Mouse (Mus musculus): Measurements from ENCODE around the gene Rer1. TPM values are rescaled to one million over a fixed set of nuclear protein-coding genes. Genes with fewer than 3 reads are reported as not detected.

Rer1 gene
- polyA plus RNA-seq, 1 experiment = 125 TPM

GRCm38 (mm10) chr4:155024170-155025010 is 61.8 kb downstream of the Rer1 start:
- H3K79me2 ChIP-seq (ENCODE audit: control insufficient read depth, insufficient read depth) = no peaks in the 10 kb centered on the region
- H3K36me3 ChIP-seq (ENCODE audit: control insufficient read depth, insufficient read depth) = no peaks in the 10 kb centered on the region
- no peak overlapping the region for H3K4me3 ChIP-seq (ENCODE audit: insufficient read depth, poor library complexity, severe bottlenecking)
- no peaks in the 10 kb centered on the region for H3K79me3 ChIP-seq (ENCODE audit: low read depth)
- H3K27me3 ChIP-seq (ENCODE audit: control insufficient read depth, insufficient read depth, insufficient read length) = peaks cover 66% of the 10 kb centered on the region
- TF ChIP-seq USF1 (IDR thresholded peaks at IDR 0.05; ENCODE audit: low read depth) (no peak), CTCF (IDR thresholded peaks at IDR 0.05; ENCODE audit: control insufficient read depth, insufficient read depth, insufficient read length) (no peak), MAX (IDR thresholded peaks at IDR 0.05) (no peak), MYOD1 (IDR thresholded peaks at IDR 0.05; ENCODE audit: control insufficient read depth, insufficient read length, low read depth) (no peak), MYOG (IDR thresholded peaks at IDR 0.05; ENCODE audit: control insufficient read depth, extremely low read depth, insufficient read length) (no peak), FOSL1 (IDR thresholded peaks at IDR 0.05; ENCODE audit: insufficient read depth, low read length, poor library complexity, severe bottlenecking) (no peak), CEBPB (IDR thresholded peaks at IDR 0.05; ENCODE audit: low read depth) (no peak)
- H3ac ChIP-seq (ENCODE audit: control insufficient read depth, insufficient read length, low read depth) = no peak overlapping the region

Other genes with a start within 250 kb of the Rer1 start
- gene Ttc34, start 248.9 kb downstream of the Rer1 start, polyA plus RNA-seq (2012; fragmentation: generic; extraction: Trizol) = not detected
- 0.04 TPM for gene Mmel1, start 216.8 kb downstream of the Rer1 start, polyA plus RNA-seq (2012; fragmentation: generic; extraction: Trizol)
- 1.9 TPM for gene Fam213b, start 187.2 kb downstream of the Rer1 start, polyA plus RNA-seq (2012; fragmentation: generic; extraction: Trizol)
- 0.02 TPM for gene Tnfrsf14, start 157.8 kb downstream of the Rer1 start, polyA plus RNA-seq (2012; fragmentation: generic; extraction: Trizol)
- gene Hes5, start 125.5 kb downstream of the Rer1 start, polyA plus RNA-seq (2012; fragmentation: generic; extraction: Trizol) = not detected
- gene Pank4, start 122.3 kb downstream of the Rer1 start, polyA plus RNA-seq (2012; fragmentation: generic; extraction: Trizol) = 22.2 TPM
- 0.11 TPM for gene Plch2, start 29.6 kb downstream of the Rer1 start, polyA plus RNA-seq (2012; fragmentation: generic; extraction: Trizol)
- gene Pex10, start 19.4 kb downstream of the Rer1 start, polyA plus RNA-seq (2012; fragmentation: generic; extraction: Trizol) = 11.2 TPM
- gene Morn1, start 195 bp upstream of the Rer1 start, polyA plus RNA-seq (2012; fragmentation: generic; extraction: Trizol) = 1.2 TPM
- 45.2 TPM for gene Ski, start 136.2 kb upstream of the Rer1 start, polyA plus RNA-seq (2012; fragmentation: generic; extraction: Trizol)
- gene Faap20, start 163.4 kb upstream of the Rer1 start, polyA plus RNA-seq (2012; fragmentation: generic; extraction: Trizol) = 30.6 TPM